Mouse (Mus musculus) liver (tissue): ENCODE data around the gene Moap1.

Experiments
- DNase-seq: peaks from one replicate; pipeline ENCODE4 v3.0.0-alpha.2; 2020; ENCODE audit warnings: mixed read lengths

Gene Moap1

DNA sequence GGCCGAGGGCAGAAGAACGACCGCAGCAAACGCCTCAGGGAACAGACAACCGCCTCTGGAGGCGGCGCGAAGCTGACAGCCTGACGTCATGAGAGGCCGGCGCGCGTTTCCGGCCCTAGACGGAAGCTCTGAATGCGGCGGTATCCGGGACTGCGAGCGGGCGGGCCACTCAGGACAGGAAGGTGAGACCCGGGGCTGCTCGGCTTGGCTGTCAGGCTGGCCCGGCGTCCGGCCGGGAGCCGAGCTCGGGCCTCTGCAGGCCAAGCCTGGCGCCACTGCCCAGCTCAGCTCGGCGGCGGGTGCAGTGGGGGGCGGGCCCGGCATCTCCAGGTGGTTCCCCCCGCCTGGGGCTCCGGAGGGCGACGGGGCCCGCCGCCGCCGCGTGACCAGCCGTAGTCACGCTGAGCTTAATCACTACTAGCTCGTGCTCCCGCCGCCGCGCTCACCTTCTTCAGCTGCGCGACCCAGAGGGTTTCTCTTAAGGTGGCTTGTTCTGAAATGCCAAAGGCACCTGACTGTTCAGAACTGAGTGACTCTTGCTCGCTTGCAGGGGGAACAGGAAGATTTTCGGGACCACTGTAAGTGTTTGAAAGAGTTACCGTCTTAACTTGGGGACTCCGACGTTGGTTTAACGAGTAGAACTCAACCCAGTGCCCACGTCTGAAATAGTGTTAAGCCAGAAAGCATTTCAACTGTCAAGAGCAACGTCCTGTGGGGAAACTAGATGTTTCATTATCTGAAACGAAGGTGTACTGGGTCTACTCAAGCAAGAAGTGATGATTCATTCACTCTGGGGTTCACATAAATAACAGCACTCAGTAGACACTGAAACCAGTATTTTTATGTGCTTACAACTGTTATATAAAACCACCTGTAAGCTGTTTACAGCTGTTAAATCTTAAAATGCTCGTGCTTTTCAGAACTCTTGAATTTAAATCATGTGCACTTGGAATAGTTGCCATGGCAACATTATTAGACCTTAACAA is at the start of gene Moap1, which contains the start of gene Tmem251:
TSS of gene Moap1 (minus strand) at position 73 of the 986 bp plus-strand sequence.
TSS of gene Tmem251 (plus strand) at position 174 of the 986 bp plus-strand sequence.
- peak; percentile 92 for DNase-seq

DNA sequence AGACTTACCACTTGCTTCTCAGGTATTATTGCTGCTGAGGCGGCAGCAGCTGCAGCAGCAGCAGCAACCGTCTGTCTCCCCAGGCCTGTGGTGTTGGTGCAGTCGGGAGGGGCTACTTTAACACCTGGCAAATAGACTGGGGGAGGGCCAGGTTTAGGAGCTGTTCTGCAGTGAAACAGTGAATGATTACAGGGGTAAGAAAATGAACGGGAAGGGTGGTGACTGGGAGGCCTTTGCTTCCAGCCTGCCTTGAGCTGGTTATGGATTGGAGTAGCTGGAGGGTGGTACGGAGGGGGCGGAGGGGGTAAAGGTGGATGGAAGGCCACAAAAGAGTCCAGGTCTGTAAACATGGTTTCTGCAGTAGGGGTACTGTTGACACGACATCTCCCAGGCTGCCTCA is 44.5 kb upstream of the Moap1 start:
- peak; percentile 26 for DNase-seq

- DNase-seq: no peak
Measured at GRCm38 (mm10) chr12:102785593-102785985, 42.1 kb upstream of the Moap1 start.

DNA sequence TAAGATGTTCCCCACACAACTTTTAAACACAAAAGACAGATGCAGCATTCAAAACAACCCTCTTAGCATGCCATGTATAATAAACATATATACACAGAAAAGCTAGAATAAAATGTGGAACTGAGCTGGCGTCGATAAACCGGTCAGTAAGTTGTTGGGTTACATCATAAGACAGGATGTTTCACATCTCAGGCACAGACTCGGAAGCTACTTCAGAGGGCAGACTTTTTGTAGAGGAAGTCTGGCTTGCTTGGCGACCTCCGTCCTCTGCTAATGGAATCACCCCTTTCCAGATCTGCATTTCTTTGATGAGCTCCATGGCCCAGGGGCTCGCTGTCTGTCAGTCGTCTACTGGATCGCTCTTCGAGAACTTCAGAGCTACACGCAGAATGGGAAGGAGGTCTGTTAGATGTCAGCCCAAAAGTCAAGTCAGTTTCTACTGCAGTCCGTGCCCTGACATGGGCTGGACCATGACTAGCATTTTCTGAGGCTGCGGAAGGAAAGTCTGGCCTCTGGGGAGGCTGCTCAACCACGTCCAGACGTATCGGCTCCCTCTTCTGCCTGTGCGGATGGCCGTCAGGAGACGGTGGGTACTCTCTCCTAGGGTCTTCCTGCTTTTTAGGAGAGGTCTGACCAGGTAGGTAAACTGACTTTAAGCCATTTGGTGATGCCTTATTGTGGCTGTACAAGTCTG is 41.6 kb upstream of the Moap1 start:
- DNase-seq: no peak

DNA sequence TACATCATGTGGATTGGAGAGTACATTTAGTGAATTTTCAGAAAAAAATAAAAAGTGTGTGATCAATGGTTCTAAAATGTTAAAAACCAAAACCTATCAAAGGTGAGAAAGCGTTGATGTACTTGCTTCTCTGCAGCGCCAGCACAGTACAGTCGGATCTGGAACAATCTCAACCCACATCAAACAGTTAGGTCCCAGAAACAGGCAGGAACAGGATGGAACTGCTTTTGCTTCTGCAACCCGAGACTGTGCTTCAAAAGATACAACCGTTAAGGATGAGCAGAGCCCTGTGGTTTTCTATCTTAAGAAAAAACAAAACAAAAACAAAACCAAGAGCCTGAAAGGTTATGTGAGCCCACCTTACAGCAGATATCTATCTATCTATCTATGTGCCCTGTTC is 39.4 kb upstream of the Moap1 start:
- DNase-seq: no peak

GRCm38 (mm10) chr12:102779452-102779851 is 36.0 kb upstream of the Moap1 start:
- peak; percentile 30 for DNase-seq

DNA sequence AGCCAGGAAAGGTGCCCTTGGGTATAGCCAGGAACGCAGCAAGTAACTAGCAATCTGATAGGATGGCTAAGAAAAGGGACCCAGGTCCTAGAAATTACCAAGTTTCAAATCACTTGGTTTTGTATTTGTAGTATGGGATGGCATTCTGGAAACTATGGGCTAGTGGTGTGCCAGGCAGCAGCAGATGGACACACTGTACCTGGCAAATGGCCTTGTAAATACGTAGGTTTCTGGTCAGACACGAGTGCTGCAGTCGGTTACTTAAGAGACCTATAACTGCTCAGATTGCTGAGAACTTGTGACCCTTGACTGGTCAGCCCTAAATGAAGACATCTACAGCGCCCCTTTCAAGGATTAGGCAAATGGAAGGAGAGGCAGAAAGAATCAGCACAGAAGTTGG is 34.7 kb upstream of the Moap1 start:
- no peak for DNase-seq

DNA sequence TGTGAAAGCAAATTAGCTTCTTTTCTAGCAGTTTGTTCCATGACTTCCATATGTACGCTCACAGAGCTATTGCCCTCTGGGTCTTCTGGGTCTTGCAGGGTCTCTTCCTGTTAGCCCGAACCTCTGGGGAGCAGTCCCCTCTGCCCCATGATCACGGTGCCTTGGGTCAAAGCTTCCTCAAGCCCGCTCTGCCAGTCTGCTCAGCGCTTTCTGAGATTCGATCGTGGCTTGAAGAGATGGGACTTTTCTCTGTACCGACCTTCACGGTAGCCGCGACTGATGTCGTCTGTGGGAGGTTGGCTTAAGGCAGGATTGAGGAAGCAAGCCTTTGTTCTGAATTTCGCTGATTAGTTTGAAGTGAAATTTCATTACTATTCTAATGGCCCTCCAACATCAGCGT is 32.6 kb upstream of the Moap1 start:
- DNase-seq: no peak

DNA sequence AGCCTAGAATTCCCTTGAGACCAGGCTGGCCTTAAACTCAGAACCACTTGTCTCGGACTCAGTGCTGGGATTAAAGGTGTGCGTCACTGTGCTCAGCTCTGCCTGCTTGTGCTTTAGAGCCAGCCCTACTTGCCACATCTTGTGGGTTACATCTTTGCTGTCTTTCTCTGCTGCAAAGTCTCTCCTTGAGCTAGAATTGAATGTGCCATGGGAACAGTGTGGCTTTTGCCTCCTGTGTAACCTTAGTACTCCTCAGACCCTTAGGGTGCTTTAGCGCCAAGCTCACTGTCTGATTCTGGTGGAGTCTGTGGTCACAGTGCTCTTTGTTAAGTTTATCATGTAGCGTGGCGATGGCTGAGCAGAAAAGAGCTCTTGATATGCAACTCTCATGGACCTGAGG is 29.2 kb upstream of the Moap1 start:
- no peak for DNase-seq

GRCm38 (mm10) chr12:102771601-102772000 is 28.1 kb upstream of the Moap1 start:
- DNase-seq: no peak

DNA sequence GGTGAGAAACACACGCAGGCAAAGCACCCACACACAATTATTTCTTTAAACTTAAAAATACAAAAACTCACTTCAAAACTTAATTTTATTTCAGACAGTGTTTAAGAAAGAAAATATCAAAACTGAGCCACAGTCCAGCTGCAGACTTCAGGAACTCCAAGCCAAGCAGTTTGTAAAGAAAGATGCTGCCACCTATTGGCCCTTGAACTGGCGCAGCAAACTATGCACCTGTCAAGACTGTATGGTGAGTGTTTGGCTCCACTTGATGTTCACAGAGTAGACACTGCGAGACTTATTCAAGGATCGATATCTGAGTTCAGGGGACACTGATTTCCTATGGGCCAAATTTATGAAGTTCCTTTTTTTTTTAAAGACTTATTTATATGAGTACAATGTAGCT is 25.5 kb upstream of the Moap1 start:
- DNase-seq: no peak

DNA sequence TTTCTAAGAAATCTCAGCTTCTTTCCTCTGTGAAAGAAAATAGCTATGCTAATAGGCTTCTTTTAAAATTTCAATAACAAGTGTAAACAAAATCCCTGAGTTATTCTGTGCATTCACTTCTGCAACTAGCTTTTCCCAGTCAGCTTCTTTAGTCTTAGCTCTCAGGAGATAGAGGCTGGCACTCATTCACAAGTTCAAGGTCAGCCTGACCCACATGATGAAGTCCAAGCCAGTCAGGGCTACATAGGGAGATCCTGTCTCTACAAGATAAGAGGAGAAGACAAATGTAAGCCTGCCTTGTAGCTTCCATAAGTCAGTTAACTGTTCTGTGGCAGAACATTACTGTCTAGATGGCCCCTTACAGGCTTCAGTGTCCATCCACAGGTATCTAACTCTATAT is 20.2 kb upstream of the Moap1 start:
- DNase-seq: no peak

DNA sequence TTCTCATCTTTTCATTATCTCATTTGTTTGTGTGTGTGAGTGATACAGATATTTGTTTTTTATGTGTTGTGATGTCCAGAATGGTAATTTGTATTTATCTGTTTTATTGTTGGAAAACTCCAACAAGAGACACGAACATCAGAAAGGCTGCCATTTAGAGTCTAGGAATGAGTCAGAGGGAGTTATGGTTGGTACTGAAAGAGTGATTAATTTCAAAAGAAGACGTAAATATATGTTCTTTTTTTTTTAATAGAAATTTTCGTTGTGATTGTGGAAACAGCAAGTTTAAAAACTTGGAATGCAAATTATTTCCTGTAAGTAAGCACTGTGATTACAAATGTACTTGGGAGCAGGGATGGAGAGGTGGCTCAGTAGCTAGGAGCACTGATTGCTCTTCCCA is 18.2 kb upstream of the Moap1 start:
- DNase-seq: no peak

- DNase-seq: no peak
Measured at GRCm38 (mm10) chr12:102758936-102759335, 15.5 kb upstream of the Moap1 start.

DNA sequence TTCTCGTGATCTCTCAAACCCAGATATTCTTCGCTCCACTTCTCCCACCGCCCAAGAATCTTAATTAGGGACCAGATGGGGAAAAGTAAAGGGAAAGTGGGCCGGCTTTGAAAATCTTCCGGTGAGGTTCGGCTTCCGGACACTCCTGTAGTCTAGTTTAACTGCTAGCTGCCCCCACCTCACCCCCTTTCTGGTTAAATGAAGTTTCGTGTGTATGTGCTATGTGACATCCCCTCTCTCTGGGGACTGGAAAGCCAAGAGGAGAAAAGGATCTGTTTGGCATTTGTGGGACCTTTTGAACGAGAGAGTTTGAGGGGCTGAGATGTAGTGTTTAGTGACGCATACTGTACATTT is 14.9 kb upstream of the Moap1 start, which contains the start of gene Gm20604:
TSS of gene Gm20604 (minus strand) at position 270 of the 354 bp plus-strand sequence.
- DNase-seq: no peak

- DNase-seq: peak; percentile 97
Measured at GRCm38 (mm10) chr12:102757689-102758402, 14.4 kb upstream of the Moap1 start, which contains the start of the genes Gm28051, Gon7 and Ubr7. Gm28051 (minus strand) TSS chr12:102757765. Gon7 (minus strand) TSS chr12:102757803. Ubr7 (plus strand) TSS chr12:102757967.

GRCm38 (mm10) chr12:102757055-102757688 is 13.7 kb upstream of the Moap1 start:
- no peak for DNase-seq

- peak; percentile 68 for DNase-seq
Measured at GRCm38 (mm10) chr12:102756304-102756703, 12.8 kb upstream of the Moap1 start.

GRCm38 (mm10) chr12:102748256-102748655 is 4.8 kb upstream of the Moap1 start:
- no peak for DNase-seq

- no peak for DNase-seq
Measured at GRCm38 (mm10) chr12:102744839-102745238, 1.4 kb upstream of the Moap1 start.

- DNase-seq: no peak
Measured at GRCm38 (mm10) chr12:102743036-102743588, 349 bp downstream of the Moap1 start.

- DNase-seq: no peak
Measured at GRCm38 (mm10) chr12:102742056-102742455, 1.4 kb downstream of the Moap1 start.
